Mouse (Mus musculus) c-Kit-negative CD71-positive TER-119-positive erythroid progenitor cells, embryonic 14.5 days (primary cell): ENCODE measurements around the gene Nfkbie.

Experiments used
- DNase-seq: peaks from one replicate; pipeline ENCODE4 v3.0.0-alpha.2; 2013; ENCODE audit warnings: low read depth, low spot score

Nfkbie gene

GRCm38 (mm10) chr17:45543115-45543514 is 12.4 kb upstream of the Nfkbie start:
- no peak for DNase-seq

- no peak for DNase-seq
Measured at GRCm38 (mm10) chr17:45544001-45544872, 11.3 kb upstream of the Nfkbie start.

- DNase-seq: no peak
Measured at GRCm38 (mm10) chr17:45544873-45545277, 10.6 kb upstream of the Nfkbie start.

- DNase-seq: no peak
Measured at GRCm38 (mm10) chr17:45545278-45545961, 10.1 kb upstream of the Nfkbie start.

DNA sequence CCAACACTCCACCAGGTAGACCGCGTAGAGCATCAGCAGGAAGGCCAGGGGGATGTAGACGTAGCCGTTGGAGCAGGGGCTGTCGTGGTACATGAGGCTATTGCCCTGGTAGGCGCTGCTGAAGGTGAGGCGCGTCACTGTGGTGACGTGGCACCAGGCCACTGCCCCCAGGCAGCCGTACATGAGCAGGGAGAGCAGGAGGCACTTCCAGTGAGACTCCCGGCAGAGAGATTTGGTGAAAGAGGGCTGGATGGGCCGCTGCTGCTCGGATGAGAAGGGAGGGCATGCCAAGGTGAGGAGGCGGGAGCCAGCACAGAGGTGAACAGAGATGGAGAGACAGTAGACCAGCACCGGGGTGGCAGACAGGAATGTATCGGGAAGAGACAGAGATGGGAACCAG is 8.6 kb upstream of the Nfkbie start:
- no peak for DNase-seq

DNA sequence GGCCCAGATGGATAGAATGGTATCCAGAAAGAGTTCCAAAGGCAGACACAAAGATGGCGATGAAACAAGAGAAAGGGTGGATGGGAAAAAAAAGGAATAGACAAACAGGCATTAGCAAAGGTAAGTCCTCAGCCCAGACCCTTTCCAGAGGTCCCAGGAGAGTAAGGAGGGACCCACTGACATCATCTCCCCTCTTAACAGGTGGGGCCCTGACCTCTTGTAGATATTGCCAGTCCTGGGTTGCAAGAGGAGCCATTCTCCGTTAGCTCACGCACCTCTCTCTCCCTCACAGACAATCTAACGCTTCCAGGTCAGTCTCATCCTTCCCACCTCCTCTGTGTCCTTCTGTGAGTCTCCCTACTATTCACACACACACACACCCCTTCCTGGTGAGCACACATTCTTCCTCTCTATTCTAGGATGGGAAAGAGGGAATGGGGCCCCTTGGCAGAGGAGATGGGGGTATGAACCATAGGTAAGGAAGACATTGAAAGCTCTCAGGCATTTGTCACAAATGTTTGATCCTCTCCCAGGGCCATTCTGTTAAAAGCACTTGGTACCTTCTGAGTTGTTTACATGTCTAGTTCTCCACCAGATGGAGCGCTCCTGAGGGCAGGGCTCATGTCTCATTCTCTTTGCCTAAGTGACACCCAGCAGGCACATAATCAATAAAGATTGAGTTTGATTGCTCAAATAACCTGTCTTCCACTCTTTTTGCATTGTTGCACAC is 7.9 kb upstream of the Nfkbie start:
- no peak for DNase-seq

DNA sequence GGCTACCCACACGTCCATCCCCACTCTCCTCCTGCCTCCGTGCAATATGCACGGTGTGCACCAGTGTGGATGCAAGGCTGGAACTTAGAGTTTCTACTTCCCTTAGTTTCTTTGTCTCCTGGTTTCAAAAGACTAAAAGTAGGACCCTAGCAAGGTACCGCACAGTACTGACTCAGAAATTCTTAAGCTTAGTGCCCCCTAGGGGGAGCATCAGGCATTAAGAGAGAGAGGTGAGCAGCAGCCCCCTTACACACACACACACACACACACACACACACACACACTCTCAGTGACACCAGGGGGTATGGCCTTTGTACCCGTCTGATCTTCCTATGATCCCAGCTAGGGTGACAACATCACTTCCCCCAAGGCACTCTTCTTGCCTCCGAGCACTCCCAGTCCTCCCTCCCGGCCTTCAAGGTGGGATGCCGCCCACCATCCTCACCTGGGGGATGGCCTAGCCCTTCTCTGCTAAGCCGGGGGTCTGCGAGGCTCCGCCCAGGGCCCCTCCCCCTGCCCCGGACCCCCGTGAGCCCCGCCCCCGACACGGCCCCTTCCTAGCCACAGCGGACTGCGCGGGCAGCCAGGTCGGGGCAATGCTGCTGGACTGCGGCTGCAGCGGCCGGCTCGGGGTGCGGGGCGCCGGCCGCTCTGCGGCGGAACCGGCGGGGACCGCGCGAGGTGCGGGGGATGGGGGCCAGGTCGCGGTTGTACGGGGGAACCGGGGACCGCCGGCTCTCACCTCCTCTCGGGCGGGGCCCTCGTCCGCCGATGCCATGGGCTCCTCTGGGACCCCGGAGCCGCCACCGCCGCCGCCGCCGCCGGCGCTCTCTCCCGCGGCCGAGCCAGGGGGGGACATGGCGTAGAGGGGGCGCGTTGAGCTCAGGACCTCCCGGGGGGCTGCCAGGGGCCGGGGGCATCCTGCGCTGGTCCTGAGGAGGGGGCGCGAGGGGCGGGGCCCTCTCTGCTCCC is 6.7 kb upstream of the Nfkbie start:
- no peak for DNase-seq

DNA sequence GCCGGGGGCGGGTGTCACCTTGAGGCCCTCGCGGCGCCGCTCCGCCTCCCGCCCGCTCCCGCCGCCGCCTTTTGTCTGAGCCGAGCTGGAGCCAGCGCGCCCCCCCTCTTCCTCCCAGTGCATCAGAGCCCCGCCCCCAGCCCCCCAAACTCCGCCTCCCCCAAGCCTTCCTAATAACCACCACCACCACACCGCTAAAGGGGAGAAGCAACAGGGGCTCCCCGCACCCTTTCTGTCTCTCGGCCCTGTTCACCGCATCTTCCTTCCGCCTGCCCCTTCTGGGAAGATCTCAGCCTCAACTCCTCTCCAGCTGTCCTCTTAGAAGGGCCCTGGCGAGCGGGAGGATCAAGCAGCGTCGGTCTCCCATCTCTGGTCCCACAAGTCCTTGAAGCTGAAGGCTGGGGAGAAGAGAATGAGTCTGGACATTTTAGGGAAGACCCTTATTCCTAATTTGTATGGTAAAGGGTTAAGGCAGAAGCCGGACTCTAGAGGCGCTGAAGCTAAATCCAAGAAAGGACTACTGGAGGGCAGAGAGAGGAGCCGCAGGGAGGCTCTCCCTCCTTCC is 5.8 kb upstream of the Nfkbie start, which contains the start of gene Tmem151b:
TSS of gene Tmem151b (minus strand) at position 61 of the 565 bp plus-strand sequence.
- DNase-seq: no peak

DNA sequence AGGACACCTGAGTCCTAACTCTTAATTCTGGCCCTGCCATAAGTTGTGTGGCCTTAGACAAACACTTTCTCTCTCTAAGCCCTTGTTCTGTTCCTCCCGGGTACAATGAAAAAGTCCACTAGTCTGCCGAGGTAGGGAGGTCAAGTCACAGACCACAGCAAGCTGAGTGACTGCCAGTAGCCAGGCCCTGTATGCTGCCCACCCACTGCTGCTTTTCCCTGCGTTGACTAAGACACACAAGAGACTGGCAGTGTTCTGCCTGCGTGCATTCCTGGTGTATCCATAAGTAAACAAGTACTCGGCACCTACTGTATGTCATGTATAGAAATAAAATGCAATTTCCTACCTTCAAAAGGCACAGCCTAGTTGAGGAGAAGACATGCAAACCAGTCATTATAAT is 5.2 kb upstream of the Nfkbie start:
- DNase-seq: no peak

GRCm38 (mm10) chr17:45551249-45551796 is 4.2 kb upstream of the Nfkbie start:
- no peak for DNase-seq

DNA sequence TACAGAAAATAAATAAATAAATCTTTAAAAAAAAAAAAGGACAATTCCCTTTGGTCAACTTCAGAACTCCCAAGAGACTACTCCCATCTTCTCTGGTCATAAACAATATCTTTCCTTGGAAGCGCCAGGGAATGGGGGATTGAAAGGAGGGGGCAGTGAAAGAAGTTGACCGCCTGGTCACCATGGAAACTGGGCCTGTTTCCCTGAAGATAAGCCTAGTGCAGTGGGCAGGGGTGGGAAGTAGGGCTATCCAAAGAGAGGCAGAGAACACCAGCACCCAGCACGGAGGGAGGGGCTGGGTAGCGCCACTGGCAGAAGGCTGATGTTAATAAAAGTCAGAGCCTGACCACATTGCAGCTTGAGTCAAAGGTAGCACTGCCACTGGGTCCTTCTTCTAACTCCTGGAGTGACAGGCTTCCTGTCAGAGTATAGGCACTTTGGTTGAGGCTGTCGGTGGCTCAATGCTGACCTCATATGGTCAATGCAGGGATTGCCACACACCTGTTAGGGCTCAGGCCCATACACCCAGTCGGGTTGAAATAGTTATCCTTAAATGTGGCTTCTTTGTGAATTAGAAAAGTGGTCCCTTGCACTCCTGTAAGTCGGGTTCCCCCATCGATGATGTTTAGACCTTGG is 3.6 kb upstream of the Nfkbie start:
- no peak for DNase-seq

DNA sequence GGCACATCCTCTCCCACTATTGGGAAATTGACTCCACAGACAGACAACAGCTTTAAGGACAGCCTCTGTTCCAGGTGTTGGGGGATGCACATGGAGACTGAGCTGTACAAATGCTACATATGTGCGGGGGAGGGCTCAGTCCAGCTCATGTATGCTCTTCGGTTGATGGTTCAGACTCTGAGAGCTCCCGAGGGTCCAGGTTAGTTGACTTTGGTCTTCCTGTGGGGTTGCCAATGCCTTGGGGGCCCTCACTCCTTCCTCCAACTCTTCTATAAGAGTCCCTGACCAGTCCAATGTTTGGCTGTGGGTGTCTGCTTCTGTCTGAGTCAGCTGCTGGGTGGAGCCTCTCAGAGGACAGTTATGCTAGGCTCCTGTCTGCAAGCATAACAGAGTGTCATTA is 2.4 kb upstream of the Nfkbie start:
- DNase-seq: no peak

GRCm38 (mm10) chr17:45554420-45554819 is 1.1 kb upstream of the Nfkbie start:
- DNase-seq: no peak

- no peak for DNase-seq
Measured at GRCm38 (mm10) chr17:45556107-45556489, 595 bp downstream of the Nfkbie start.

DNA sequence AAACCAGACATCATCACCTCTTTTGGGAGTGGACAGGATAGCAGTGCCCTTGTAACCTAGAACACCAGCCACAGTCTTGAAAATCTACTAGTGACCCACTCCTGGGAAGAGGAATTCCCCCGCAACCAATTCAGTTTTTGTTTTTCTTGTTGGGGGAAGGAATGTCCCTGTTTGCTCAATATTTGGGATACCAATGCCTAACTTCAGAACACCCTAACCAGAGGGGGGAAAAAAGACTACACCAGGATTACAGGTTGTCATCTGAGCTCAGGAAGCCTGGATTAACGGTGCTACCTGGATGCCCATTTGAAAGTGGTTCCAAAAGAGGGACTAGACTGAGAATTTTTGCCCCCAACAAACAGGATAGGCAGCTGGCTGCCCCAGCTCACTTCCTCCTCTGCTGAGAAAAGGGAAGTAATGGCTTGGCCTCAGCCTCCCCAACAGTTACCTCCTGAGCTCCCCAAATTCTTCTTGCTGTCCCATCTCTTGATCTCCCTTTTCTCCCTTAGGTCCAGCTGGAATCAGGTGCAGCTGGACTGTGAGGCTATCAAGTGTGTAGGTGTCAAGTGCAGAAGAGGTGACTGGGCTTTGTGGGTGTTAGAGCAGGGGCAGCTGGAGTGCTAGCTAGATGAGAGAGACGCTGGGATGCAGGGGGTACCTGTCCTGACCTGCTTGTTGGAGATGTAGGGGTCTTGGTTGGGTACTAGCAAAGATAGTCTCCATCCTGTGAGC is 1.2 kb downstream of the Nfkbie start:
- no peak for DNase-seq

GRCm38 (mm10) chr17:45557246-45557824 is 1.8 kb downstream of the Nfkbie start:
- DNase-seq: no peak

- DNase-seq: no peak
Measured at GRCm38 (mm10) chr17:45557998-45558862, 2.7 kb downstream of the Nfkbie start.
